Mouse (Mus musculus) CD4-positive, CD25-positive, alpha-beta regulatory T cell, adult 9 weeks (primary cell): ENCODE results near the gene Slc35e4. TPM values are rescaled to one million over a fixed set of nuclear protein-coding genes. Genes with fewer than 3 reads are reported as not detected.

Experiments used
- polyA plus RNA-seq: library from polyadenylated mRNA; unstranded; fragments of 100-300 nt; shearing (Covaris generic); gene quantifications from one replicate; pipeline ENCODE4 v1.2.1, GENCODE M21; 2017

Slc35e4 gene
- polyA plus RNA-seq = 2.0 TPM

DNA sequence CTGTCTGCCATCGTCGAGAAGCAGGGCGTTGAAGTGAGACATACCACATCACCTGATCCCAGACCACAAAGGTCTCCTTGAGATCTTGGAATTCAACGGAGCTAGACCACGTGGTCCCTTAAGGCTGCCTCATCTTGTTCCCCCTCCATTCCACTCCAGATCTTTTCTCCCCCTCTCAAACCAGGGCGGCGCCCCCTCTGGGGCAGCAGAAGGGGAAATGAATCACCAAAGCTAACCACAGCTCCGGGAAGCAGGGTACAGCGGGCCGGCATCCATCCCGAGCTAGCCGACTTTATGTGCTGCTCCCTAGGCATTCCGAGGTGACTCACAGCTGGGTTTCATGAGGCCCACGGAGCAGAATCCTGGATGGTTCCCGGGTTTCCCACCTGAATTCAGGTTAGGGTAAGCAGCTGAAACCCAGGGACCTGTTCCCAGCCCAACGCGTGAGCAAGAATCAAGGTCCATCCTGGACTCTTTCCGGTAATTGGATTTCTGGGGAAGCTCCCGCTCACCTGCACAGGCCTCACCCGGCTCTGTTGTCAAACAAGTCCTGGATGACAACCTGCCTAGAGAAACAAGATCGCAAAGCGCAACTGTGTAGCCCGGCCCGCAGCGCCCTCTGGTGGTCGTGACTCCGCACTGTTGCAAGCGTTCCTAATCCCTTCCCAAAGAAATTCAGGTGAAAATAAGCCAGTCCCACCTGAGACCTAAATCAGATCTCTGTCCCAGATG, at the start of gene Slc35e4:
Gene Slc35e4 (minus strand): TSS at position 556 of the 732 bp plus-strand sequence.

GRCm38 (mm10) chr11:3963610-3964415, 49.3 kb upstream of the Slc35e4 start, which contains the start of gene Pes1:
TSS of gene Pes1 (plus strand) at chr11:3963975.

GRCm38 (mm10) chr11:3931511-3932211, 17.2 kb upstream of the Slc35e4 start, which contains the start of gene Tcn2:
TSS of gene Tcn2 (minus strand) at chr11:3932159.

GRCm38 (mm10) chr11:3894406-3895281, 19.8 kb downstream of the Slc35e4 start, which contains the start of the genes 4921536K21Rik and Dusp18:
TSS of gene 4921536K21Rik (minus strand) at chr11:3895098.
TSS of gene Dusp18 (plus strand) at chr11:3895240.

GRCm38 (mm10) chr11:3863454-3864112, 50.9 kb downstream of the Slc35e4 start, which contains the start of gene Osbp2:
TSS of gene Osbp2 (minus strand) at chr11:3863903.

Other genes starting within 250 kb of the Slc35e4 start
- gene Osbp2, start 50.8 kb downstream of the Slc35e4 start, polyA plus RNA-seq = not detected
- not detected for gene 4921536K21Rik, start 19.6 kb downstream of the Slc35e4 start, polyA plus RNA-seq
- gene Dusp18, start 19.4 kb downstream of the Slc35e4 start, polyA plus RNA-seq = 0.27 TPM
- gene Tcn2, start 17.5 kb upstream of the Slc35e4 start, polyA plus RNA-seq = 37.6 TPM
- 104 TPM for gene Pes1, start 49.3 kb upstream of the Slc35e4 start, polyA plus RNA-seq
- not detected for gene 4930556J24Rik, start 62.1 kb upstream of the Slc35e4 start, polyA plus RNA-seq
- not detected for gene Gal3st1, start 69.0 kb upstream of the Slc35e4 start, polyA plus RNA-seq
- gene Sec14l4, start 116.8 kb upstream of the Slc35e4 start, polyA plus RNA-seq = not detected
- not detected for gene Sec14l3, start 150.2 kb upstream of the Slc35e4 start, polyA plus RNA-seq
- 3.3 TPM for gene Mtfp1, start 180.8 kb upstream of the Slc35e4 start, polyA plus RNA-seq
- gene Sec14l2, start 208.8 kb upstream of the Slc35e4 start, polyA plus RNA-seq = 0.72 TPM
- 11.4 TPM for gene Rnf215, start 220.5 kb upstream of the Slc35e4 start, polyA plus RNA-seq
- 3.8 TPM for gene Ccdc157, start 245.6 kb upstream of the Slc35e4 start, polyA plus RNA-seq
- gene Sf3a1, start 245.7 kb upstream of the Slc35e4 start, polyA plus RNA-seq = 85.5 TPM